ENCODE assay signal across 8 mouse cellular contexts in genomic region chr1:133907949-133908658, GRCm38 (mm10). TPM values are rescaled to one million over a fixed set of nuclear protein-coding genes. Genes with fewer than 3 reads are reported as not detected.
DNase-seq lines count a peak whose midpoint lies in the region; ATAC-seq lines count a peak whose summit lies in the region.

Gene Optc (minus strand): TSS chr1:133907999.

- H3K27me3 ChIP-seq in embryonic facial prominence, embryonic 12.5 days = peaks cover 15% of the 10 kb centered on the region; the same call in 1 of the 2 replicates
- 0 out of 2 replicates have a peak, but pooled peaks cover 3% of the 10 kb centered on the region for H3K27me3 ChIP-seq in hindbrain, embryonic 14.5 days (ENCODE audit: control insufficient read depth, insufficient read depth, low read length)
- no peaks in the 10 kb centered on the region for H3K27me3 ChIP-seq in midbrain, embryonic 14.5 days (ENCODE audit: control insufficient read depth, insufficient read depth, low read length)

- H3K4me3 ChIP-seq in embryonic facial prominence, embryonic 12.5 days = peak within 1 kb of the TSS; percentile 37
- H3K4me3 ChIP-seq in hindbrain, embryonic 14.5 days (replicated peaks; ENCODE audit: low read length) = peak within 1 kb of the TSS; percentile 38
- peak within 1 kb of the TSS; percentile 41 for H3K4me3 ChIP-seq in midbrain, embryonic 14.5 days (replicated peaks; ENCODE audit: low read depth, low read length)

- no peak within 1 kb of the TSS for H3K27ac ChIP-seq in embryonic facial prominence, embryonic 12.5 days
- H3K27ac ChIP-seq in hindbrain, embryonic 14.5 days = peak within 1 kb of the TSS; percentile 83
- H3K27ac ChIP-seq in midbrain, embryonic 14.5 days (replicated peaks; ENCODE audit: low read depth, low read length) = peak within 1 kb of the TSS; percentile 77

- no peaks in the 10 kb centered on the region for H3K9me3 ChIP-seq in embryonic facial prominence, embryonic 12.5 days
- H3K9me3 ChIP-seq in hindbrain, embryonic 14.5 days (ENCODE audit: control insufficient read depth, low read length) = no peaks in the 10 kb centered on the region
- H3K9me3 ChIP-seq in midbrain, embryonic 14.5 days (ENCODE audit: control insufficient read depth, low read length) = no peaks in the 10 kb centered on the region

- intact Hi-C loops in heart, postnatal 36 days (cut with DNase I) = no loop called here
- intact Hi-C loops in left cerebral cortex, postnatal 25 days (cut with DNase I) = loop anchor here (5.0 to 10.0 kb wide), 2 partner anchors 246 to 427 kb away; partner anchors contain the start of genes Gm38394, Ppfia4 and Zbed6

- peak within 1 kb of the TSS; percentile 80 for H3K4me2 ChIP-seq in embryonic facial prominence, embryonic 12.5 days (replicated peaks)
- peak within 1 kb of the TSS; percentile 89 for H3K4me2 ChIP-seq in hindbrain, embryonic 14.5 days (replicated peaks)
- H3K4me2 ChIP-seq in midbrain, embryonic 14.5 days (ENCODE audit: low read length) = peak within 1 kb of the TSS; percentile 78

- no peaks in the 10 kb centered on the region for H3K36me3 ChIP-seq in embryonic facial prominence, embryonic 12.5 days
- H3K36me3 ChIP-seq in hindbrain, embryonic 14.5 days (replicated peaks; ENCODE audit: control insufficient read depth, insufficient read depth) = no peaks in the 10 kb centered on the region
- H3K36me3 ChIP-seq in midbrain, embryonic 14.5 days (ENCODE audit: control insufficient read depth, insufficient read depth, low read length) = no peaks in the 10 kb centered on the region

- peaks cover 24% of the 10 kb centered on the region for H3K4me1 ChIP-seq in embryonic facial prominence, embryonic 12.5 days
- peaks cover 27% of the 10 kb centered on the region for H3K4me1 ChIP-seq in hindbrain, embryonic 14.5 days (replicated peaks; ENCODE audit: control insufficient read depth, insufficient read depth, low read length)
- peaks cover 24% of the 10 kb centered on the region for H3K4me1 ChIP-seq in midbrain, embryonic 14.5 days (ENCODE audit: control insufficient read depth, insufficient read depth, low read length)

- 5% methylated on average over 23 of the region's 30 CpGs for WGBS in embryonic facial prominence, embryonic 12.5 days
- 1% methylated on average over 30 of the region's 30 CpGs for WGBS in hindbrain, embryonic 14.5 days
- WGBS in midbrain, embryonic 14.5 days = under 1% methylated on average over 30 of the region's 30 CpGs

- ATAC-seq in embryonic facial prominence, embryonic 12.5 days (ENCODE audit: insufficient number of reproducible peaks, insufficient read depth, low FRiP score, low TSS enrichment) = peak; percentile 70
- ATAC-seq in hindbrain, embryonic 14.5 days (ENCODE audit: low FRiP score) = peak; percentile 89
- peak; percentile 82 for ATAC-seq in midbrain, embryonic 14.5 days (ENCODE audit: low FRiP score, low TSS enrichment)

- H3K9ac ChIP-seq in embryonic facial prominence, embryonic 12.5 days = peak within 1 kb of the TSS; percentile 57
- H3K9ac ChIP-seq in hindbrain, embryonic 14.5 days = peak within 1 kb of the TSS; percentile 68
- peak within 1 kb of the TSS; percentile 57 for H3K9ac ChIP-seq in midbrain, embryonic 14.5 days (replicated peaks; ENCODE audit: low read length)

- peak; percentile 96 for DNase-seq in heart, adult 11 months
- no peak for DNase-seq in heart, postnatal 36 days
- peak; percentile 46 for DNase-seq in R1 (ENCODE audit: low read depth, low spot score)
- peak; percentile 72 for DNase-seq in hindbrain, embryonic 14.5 days (ENCODE audit: low spot score)
- peak; percentile 73 to 87 for DNase-seq in left cerebral cortex, postnatal 25 days (ENCODE audit: low spot score in 2 of 2)
- peak; percentile 82 for DNase-seq in midbrain, embryonic 14.5 days
- peak; percentile 61 for DNase-seq in testis, postnatal 14 days (ENCODE audit: low spot score)

RNA-seq across cellular contexts. Expression of gene Optc, which starts in this region (rescaled TPM):
- total RNA-seq in heart, postnatal 36 days (2021) = under 1 TPM; 0.42 to 0.65 TPM
- 1.1 and 1.3 TPM in 2 replicates for polyA plus RNA-seq in embryonic facial prominence, embryonic 12.5 days (2016; fragmentation: Nextera tagmentation; extraction: Ambion mirVana)
- 3.2 TPM in 2 replicates for polyA plus RNA-seq in hindbrain, embryonic 14.5 days (2014; fragmentation: Nextera tagmentation; extraction: Ambion mirVana)
- 1 to 10 TPM in 1 of 2 experiments, under 1 TPM in 1; 0.94 to 2.8 TPM for total RNA-seq in left cerebral cortex, postnatal 25 days (2021)
- polyA plus RNA-seq in midbrain, embryonic 14.5 days (2014; fragmentation: Nextera tagmentation; extraction: Ambion mirVana) = 3.5 and 4.5 TPM in 2 replicates

Comparison
In these comparisons a context has a peak if more than half of its experiments do, and no peak if none do; other contexts are left out.
1. DNase-seq: peak in heart, adult 11 months (single experiment), R1 (single experiment), hindbrain, embryonic 14.5 days (single experiment), left cerebral cortex, postnatal 25 days (2 of 2), midbrain, embryonic 14.5 days (single experiment) and testis, postnatal 14 days (single experiment); none in heart, postnatal 36 days (0 of 2).
2. Peak in every context shown above with its lines, with median percentiles within 50 percentile points of each other: ATAC-seq, H3K4me2 ChIP-seq, H3K4me3 ChIP-seq and H3K9ac ChIP-seq.